Mouse (Mus musculus): ENCODE data around the gene Alx3. TPM values are rescaled to one million over a fixed set of nuclear protein-coding genes. Genes with fewer than 3 reads are reported as not detected.
"Not testable (repeated sequence)": the region's sequence is repeated elsewhere in the genome, so short reads cannot be mapped to it uniquely, and the experiment has no call there.

Gene Alx3
- total RNA-seq, 2 experiments from 2014 or later: not detected

DNA sequence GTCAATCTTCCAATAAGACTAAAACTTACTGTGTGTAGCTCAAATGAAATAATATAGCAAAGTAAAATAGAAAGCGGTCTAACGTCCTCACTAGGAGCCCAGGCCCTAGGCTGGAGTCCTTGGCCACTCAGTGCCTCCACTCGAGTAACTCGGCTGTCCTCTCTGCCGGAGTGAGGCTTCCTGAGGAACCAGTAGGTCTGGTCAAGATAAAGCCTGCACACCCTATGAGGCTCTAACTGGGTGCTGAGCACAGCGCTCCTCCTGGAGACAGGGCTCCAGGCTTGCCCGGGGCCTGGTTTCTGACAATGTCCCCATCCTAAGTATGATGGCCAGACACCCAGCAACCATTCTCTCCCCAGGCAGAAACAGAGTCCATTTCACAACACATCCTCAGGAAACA is 27.7 kb downstream of the Alx3 start:
- no peak for DNase-seq (ENCODE audit: low spot score in 2 of 2)

DNA sequence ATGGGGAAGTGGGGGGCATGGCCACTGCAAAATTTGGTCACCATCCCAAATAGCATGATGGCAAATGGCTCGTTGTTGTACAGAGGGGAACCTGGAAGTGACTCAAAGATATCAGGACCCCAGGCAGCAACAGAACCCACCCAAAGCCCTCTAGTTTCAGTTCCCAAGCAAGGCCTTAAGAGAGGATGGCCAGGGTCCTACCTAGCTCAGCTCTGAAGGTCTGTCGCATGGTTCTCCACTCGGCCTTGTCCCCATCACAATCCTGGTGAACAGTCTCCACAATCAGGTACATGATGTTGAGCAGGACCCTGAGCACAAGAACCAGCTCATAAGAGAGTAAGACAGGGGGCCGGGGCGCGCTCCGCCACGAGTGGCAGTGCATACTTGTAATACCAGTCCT is 29.6 kb downstream of the Alx3 start:
- DNase-seq (ENCODE audit: low spot score in 2 of 2): no peak

DNA sequence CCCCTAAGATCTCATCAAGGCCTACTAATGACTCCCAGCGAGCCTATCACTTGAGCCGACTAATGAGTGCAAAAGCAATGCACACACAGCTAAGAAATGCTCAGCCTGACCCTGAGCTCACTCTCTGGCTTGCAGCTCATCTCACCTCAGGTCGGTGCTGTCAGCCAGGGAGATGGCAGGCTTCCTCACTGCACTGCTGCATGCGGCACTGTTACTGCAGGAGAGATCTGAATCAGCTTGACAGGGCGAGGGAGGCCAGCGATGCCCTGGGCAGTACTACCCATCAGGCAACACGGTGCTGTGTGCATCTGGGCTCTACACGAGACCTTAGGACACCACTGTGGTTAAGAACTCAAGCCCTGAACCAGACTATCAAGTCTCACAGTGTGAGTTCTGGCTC is 30.7 kb downstream of the Alx3 start:
- DNase-seq (ENCODE audit: low spot score in 2 of 2): no peak

DNA sequence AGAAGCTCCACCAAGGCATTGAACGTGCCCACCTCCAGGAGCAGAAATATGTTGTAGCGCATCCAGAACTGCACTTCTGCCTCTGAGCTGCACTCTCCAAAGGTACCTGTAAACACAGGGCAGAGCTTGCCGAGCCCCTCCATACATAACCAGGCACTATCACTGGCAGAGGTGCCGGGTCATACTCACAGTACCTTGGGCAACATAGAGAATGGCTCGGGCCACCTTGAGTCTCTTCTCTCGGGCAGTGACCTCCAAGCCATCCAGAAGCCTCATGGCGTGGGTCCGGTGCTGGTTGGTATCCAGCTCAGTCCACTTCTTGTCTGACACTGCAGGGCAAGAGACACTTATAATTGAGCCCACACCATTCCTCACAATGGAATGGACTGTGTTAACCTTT is 31.9 kb downstream of the Alx3 start:
- DNase-seq (ENCODE audit: low spot score in 2 of 2): no peak

DNA sequence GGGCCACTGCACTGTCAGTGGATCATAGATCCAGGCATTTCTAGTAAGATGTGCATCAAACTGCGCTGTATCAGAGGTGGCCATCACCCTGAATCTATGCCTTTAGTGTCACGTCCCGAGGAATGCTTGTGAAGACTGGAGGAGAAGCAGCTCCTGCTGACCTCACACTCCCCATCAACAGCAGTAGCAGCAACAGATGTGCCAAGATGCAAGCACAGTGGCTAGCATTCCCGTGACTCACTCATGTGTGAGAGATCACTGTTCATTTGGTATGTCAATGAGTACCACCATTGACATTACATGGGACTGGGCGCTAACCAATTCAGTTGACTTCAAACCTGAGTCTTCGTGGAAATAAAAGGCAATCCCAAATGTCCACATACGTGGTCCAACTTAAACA is 32.8 kb downstream of the Alx3 start:
- DNase-seq (ENCODE audit: low spot score in 2 of 2): no peak

DNA sequence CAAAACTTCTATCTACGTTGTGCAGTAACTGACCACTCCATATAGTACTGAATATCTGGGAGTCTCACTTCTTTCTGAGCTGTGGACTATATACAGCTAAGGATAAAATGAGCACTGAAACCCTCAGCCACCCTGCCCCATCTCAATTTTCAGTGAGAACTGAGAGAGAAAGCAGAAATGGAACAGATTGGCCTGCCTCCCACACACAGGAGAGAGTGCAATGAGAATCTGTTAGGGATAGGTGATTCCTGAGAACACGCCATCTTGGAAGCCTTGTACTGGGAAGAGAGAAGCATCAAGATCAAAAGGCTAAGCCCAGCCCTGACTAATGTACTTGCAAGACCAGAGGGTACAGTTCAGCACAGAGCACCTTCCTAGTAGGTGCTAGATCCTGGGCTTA is 33.7 kb downstream of the Alx3 start:
- no peak for DNase-seq (ENCODE audit: low spot score in 2 of 2)

DNA sequence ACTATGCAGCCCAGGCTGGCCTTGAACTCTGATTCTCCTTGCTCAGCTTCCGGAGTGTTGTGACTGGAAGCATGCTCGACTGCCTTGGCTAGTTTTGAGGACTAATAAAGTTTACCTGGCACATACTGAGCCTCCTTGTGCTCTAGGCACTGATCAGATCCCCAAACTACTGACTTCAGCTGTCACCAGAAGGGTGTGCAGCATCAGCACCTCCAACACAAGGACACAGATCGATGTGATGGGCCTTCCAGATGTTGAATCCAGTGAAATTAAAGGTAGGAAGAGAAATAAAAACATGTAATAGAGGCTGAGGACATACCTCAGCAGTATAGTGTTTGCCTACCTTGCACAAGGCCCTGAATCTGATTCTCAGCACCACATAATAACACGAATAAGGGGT is 34.6 kb downstream of the Alx3 start:
- DNase-seq (ENCODE audit: low spot score in 2 of 2): no peak

DNA sequence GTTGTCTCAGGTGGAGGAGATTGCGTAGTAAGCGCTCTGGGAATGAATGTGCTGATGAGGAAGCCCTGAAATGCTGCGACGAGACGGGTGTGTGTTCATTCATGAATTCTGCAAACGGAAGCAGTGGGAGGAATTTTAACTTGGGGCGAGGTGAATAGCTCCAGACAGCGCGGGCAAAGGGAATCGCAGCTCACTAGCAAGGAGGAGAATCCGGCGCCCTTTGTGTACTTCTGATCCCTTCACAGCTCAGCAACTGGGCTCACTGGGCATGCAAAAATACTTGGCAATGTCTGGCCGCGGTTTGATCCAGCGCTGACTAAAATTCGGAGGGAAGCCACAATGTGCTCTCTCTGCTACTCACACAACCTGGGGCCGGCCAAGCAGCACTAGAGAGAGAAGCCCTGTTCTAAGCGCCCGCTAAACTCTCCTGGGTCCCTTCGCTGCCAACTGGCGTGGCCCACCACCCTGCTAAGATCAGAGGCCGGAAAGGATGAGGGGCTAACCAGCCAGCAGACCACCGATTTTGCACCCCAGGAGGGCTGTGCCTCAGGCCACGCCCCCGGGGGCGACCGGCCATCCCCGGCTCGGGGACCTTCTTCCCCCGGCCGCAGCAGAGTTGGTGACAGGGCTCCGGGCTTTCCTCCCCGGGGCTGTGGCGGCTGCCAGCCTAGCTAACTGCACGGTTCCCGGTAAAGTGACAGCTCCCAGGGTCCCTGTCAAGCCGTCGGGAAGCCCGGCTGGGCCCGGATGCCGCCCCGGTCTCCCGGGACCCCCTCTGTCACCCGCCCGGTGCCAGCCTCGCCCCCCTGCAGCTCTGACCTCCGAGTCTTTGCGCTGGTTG is 36.1 kb downstream of the Alx3 start, which contains the start of gene Gm10961:
TSS of gene Gm10961 (plus strand) at position 641 of the 841 bp plus-strand sequence.
- DNase-seq (ENCODE audit: low spot score in 2 of 2): peak in 1 of 2 experiments; percentile 42

DNA sequence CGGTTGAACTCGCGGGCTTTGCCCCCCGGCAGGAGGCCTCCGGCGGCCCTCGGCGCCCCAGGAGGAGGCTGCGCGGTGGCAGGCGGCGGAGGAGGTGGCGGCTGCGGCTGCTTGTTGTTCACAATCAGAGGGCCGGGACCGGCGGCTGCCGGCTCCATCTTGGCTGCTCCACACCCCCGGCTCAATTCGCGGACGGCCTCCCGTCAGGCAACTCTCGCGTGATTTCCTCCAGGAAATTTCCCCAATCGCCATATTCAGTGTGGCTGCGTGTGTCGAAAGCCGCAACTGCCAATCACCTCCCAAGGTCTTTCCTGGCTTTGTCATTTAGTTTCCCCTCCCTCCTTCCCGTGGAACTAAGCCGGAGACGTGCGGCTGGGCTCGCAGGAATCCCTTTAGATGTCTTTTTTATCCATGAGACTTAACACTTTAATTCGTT is 36.7 kb downstream of the Alx3 start, which contains the start of gene Strip1:
TSS of gene Strip1 (minus strand) at position 172 of the 436 bp plus-strand sequence.
- DNase-seq (ENCODE audit: low spot score in 2 of 2): peak; percentile 82 to 93

DNA sequence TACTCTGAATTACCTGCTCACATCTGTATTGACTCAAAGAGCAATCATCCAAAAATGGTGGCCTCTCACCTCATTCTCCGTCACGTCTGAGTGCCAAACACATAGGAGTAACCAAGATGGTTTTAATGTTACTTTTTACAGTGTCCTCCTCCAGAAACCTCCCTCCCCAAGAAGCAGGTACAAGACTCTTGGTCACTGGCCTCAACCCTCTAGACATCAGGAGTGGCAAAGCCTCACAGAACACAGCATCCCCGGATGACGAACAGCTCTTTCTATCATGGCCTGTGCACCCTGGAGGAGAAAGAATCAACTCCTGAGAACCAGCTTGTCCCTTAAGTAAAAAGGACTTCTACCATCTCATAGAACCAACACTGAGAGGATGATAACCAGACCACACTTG is 38.0 kb downstream of the Alx3 start:
- DNase-seq (ENCODE audit: low spot score in 2 of 2): no peak

DNA sequence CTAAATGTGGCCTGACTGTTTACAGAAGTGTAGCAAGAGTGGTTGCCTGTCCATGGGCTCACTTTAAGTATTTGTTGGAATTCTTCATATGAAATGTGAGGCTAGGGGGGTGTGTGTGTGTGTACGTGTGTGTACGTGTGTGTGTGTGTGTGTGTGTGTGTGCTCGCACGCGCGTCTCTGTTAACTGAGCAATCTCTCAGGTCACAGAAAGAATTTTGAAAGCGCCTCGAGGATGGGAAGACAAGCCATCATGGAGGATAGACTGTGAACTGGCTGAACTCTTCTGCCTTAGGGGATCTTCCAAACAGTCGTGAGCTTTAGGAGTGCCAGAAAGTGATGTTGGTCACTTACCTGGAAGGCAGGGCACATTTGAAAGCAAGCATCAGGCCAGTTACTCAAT is 39.1 kb downstream of the Alx3 start:
- DNase-seq (ENCODE audit: low spot score in 2 of 2): no peak

DNA sequence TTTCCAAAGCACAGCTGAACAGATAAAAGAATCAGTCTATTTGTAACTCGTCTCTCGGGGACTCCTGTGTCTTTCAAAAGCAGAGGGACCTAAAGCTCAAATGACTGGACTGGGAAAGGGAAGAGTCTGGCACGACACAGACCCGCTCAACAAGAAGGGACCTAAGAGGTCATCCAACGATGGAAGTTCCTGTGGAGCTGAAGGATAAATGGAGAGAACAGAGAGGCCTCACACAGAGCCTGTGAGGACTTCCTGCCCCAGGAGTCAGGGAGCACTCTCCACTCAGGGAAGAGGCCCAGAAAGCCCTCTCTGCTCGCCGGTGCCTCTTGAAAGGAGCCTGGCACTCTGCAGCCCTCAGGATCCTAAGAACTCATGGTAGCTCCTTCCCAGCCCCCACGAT is 41.0 kb downstream of the Alx3 start:
- DNase-seq (ENCODE audit: low spot score in 2 of 2): no peak

DNA sequence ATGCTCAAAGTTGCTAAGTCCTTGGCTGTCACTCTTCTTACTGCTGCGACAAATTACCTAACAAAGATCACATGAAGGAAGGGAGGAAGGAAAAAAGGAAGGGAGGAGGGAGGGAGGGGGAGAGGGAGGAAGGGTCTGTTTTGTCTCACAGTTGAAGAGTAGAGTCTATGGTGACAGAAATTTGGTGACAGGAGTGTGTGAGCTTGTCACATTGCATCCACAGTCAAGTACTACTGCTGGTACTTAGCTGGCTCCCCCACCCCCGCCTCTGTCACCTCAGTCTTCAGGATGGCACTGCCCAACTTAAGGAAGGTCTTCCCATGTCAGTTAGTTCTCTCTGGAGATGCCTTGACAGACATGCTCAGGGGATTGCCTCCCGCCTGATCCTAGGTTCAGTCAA is 41.4 kb downstream of the Alx3 start:
- DNase-seq (ENCODE audit: low spot score in 2 of 2): no peak

DNA sequence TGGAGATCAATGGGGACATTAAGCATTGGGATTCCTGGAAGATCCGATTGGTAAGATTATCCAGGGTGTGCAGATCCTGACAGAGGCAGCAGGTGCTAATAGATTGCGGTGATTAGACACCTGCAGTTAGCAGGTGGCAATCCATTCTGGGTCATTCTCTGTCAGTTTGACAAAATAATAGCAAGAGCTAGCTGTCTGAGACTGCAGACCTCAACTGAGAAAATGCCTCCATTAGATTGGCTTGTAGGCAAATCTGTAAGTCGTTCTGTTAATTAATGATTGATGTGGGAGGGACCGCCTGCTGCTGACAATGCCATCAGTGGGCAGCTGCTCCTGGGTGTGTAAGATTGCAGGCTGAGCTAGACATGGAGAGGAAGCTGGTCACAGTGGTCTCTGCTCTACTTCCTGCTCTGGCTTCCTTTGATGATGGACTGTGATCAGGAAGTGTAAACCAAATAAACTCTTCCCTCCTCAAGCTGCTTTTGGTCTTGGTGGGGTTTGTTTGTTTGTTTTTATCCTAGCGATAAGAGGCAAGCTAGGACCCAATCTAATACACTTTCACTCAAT is 42.9 kb downstream of the Alx3 start:
- DNase-seq (ENCODE audit: low spot score in 2 of 2): no peak

DNA sequence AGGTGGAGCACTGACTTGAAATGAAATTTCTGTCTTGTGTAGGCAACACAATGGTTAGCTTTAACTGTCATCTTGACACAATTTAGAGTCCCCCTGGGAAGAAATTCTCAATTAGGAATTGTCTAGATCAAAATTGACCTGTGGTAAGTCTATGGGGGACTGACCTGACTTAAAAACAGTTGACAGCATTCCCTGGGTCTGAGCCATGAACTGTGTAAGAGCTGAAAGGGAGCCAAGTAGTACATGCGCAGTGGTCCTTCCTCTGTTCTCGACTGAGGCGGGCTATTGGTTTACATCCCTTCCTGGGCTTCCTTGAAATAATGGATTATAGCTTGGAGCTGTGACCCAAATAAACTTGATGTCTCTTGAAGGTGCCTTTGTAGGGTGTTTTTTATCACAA is 52.1 kb downstream of the Alx3 start:
- DNase-seq (ENCODE audit: low spot score in 2 of 2): no peak

DNA sequence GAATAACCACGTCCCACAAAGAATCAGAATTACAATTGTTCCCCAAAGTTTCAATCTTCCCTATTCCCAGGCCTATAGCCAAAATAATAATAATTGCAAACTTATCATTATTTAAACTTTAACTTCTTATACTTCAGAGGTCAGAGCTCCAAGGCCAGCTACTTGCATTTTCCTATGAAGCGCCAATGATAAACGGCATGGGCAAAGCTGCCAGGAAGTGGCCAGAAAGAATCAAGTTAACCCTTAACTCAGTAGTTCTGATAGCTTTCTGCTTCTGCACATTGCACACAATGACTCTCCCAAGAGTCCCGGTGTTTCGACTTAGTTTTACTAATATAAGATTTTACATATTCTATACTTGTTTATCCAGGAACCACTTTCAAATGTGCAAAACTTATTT is 55.4 kb downstream of the Alx3 start:
- not testable (repeated sequence) for DNase-seq (ENCODE audit: low spot score in 2 of 2)

DNA sequence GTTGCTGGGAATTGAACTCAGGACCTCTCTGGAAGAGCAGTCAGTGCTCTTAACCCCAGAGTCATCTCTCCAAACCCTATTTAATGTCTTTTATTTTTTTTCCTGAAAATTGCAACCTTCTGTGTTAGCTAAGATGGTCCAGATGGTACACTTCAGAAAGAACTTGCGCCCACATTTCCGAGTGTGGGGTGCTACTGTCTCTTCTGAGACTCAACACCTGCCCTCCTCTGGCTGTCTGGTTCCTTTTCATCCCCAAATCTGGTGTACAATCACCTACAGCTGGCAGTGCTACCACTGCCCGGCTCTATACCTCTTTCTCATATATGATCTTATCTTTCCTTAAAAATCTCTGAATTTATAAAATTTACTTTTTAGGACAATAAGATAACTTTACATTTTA is 58.1 kb downstream of the Alx3 start:
- DNase-seq (ENCODE audit: low spot score in 2 of 2): no peak

DNA sequence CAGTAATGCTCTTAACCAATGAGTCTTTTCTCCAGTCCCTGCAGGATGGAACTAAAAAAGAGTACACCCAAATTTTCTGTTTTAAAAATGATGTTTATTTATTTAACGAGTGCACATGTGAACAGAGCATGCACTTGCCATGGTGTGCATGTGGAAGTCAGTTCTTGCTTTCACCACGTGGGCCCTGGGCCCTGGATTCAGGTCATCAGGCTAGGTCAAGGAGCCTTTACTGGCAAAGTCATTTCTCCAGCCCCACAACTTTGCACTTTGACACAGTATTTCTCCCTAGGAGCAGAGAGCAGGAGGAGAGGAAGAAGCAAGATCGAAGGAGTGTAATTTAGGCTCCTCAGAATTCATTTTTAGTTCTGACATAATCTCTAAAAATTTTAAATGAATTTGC is 60.0 kb downstream of the Alx3 start:
- no peak for DNase-seq (ENCODE audit: low spot score in 2 of 2)

Other genes with a start within 250 kb of the Alx3 start
- gene Kcnc4, start 135.5 kb upstream of the Alx3 start, total RNA-seq (2021): 10 to 100 TPM; 37.2 to 45.8 TPM
- gene Slc6a17, start 77.0 kb upstream of the Alx3 start, total RNA-seq (2021): 1 to 10 TPM; 1.2 to 1.4 TPM
- not detected for gene Ubl4b, start 40.0 kb upstream of the Alx3 start, total RNA-seq (2021)
- gene Gm10961, start 36.3 kb downstream of the Alx3 start, total RNA-seq (2021): not detected
- 10 to 100 TPM; 26.6 to 31.5 TPM for gene Strip1, start 36.7 kb downstream of the Alx3 start, total RNA-seq (2021)
- 10 to 100 TPM; 68.5 to 83.4 TPM for gene Ahcyl1, start 101.5 kb downstream of the Alx3 start, total RNA-seq (2021)
- gene Csf1, start 165.4 kb downstream of the Alx3 start, total RNA-seq (2021): 10 to 100 TPM; 25.8 to 26.4 TPM